Mouse (Mus musculus) bone marrow, adult 2 months (tissue): ENCODE results near the gene Cops2. TPM values are rescaled to one million over a fixed set of nuclear protein-coding genes. Genes with fewer than 3 reads are reported as not detected.

Source experiments
- H3K27ac ChIP-seq: fragments of 200-500 bp; 2 replicates; pipeline ENCODE4 v1.5.1; 2012; ENCODE audit warnings: low read depth, mild to moderate bottlenecking, control low read depth, inconsistent platforms, low read length; ENCODE audit not compliant: control insufficient read depth, poor library complexity, insufficient read depth
- H3K4me1 ChIP-seq: fragments of 200-500 bp; 2 replicates; pipeline ENCODE4 v1.6.1; 2011; ENCODE audit warnings: low read length; ENCODE audit not compliant: control insufficient read depth, insufficient read depth
- H3K4me3 ChIP-seq: fragments of 200-500 bp; replicated peaks from 2 replicates; pipeline ENCODE3; 2011; ENCODE audit warnings: mild to moderate bottlenecking, low read depth, low read length, control low read depth; ENCODE audit not compliant: control insufficient read depth
- CTCF ChIP-seq: fragments of 200-500 bp; IDR thresholded peaks from 2 replicates; pipeline ENCODE4 v1.5.1; 2011; ENCODE audit warnings: low read length, control low read depth; ENCODE audit not compliant: control insufficient read depth, insufficient read depth
- POLR2A ChIP-seq: fragments of 200-500 bp; IDR thresholded peaks from 2 replicates; pipeline ENCODE4 v1.6.1; 2011; ENCODE audit warnings: low read depth, mild to moderate bottlenecking, control low read depth, low read length, borderline replicate concordance; ENCODE audit not compliant: control insufficient read depth
- WGBS: fragments of 180-500 bp; shearing (Covaris S2); methylation state at CpG from one replicate; pipeline ENCODE4 v1.1.7; 2018; 5-methylcytosine and 5-hydroxymethylcytosine counted together
- polyA plus RNA-seq: library from polyadenylated mRNA; stranded (reverse); fragments of >200 nt; gene quantifications from 2 replicates; pipeline ENCODE4 v1.2.4, GENCODE M21; 2011; ENCODE audit warnings: low replicate concordance; ENCODE audit not compliant: missing spikeins, insufficient read depth, insufficient read length

The Cops2 gene
- polyA plus RNA-seq, 1 experiment, result 28.3 TPM

DNA sequence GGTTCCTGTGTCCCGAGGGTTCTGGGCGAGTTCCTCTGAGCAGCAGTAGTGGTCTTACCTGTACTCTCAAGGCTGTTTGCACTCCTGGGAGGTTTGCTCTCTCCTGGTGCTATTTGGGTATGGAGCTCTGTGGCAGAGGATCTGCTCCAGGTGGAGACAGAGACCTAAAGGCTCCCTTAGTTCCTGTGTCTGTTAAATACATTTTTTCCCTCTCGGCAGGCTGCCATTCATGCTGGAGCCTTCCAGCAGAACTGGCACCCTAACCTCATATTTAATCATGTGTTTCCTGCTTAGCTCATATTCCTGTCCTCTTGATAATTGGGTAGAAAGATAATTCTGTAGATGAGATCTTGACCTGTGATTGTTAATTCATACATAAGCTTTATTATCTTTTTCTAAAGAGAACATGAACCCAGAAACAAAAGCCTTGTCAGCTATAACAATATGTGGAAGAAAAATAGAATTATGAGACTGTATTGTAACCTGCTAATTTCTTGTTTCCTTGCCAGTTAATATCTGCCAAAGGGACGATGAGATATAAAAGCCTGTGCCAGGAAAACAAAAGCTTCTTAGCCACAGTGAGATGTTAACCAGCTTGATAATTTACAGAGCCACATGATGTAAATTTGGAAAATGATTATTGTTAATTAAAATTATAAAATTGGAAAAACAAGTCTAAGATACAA is 27.1 kb upstream of the Cops2 start:
- Histone ChIP-seq H3K4me1 (no peaks in the 10 kb centered on the region), H3K4me3 (no peak overlapping the region), H3K27ac (no peak overlapping the region)
- no peak for TF ChIP-seq CTCF
- TF ChIP-seq POLR2A, result no peak
- 69% methylated on average over 4 of the region's 4 CpGs for WGBS

DNA sequence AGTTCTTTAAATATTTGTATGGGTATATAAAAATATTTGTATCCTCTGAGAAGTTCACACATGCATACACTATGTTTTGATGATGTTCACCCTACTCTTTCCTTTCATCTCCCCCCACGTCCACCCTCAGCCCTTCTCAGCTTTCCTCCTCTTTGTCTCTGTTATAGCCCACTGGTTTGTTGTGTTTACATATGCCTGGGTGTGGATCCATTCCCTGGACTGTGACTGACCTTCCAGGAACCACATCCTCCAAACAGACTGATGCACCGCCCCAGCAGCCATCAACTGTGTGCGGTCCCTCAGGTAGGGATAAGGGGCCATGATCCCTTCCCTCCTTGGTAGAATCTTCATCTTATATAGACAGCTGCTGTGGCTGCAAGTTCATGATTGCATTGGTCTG is 11.2 kb upstream of the Cops2 start:
- Histone ChIP-seq H3K27ac (no peak overlapping the region), H3K4me3 (no peak overlapping the region), H3K4me1 (no peaks in the 10 kb centered on the region; the same call in 1 of the 2 replicates)
- TF ChIP-seq CTCF, result no peak
- TF ChIP-seq POLR2A, result no peak
- 86% methylated on average over 3 of the region's 3 CpGs for WGBS

DNA sequence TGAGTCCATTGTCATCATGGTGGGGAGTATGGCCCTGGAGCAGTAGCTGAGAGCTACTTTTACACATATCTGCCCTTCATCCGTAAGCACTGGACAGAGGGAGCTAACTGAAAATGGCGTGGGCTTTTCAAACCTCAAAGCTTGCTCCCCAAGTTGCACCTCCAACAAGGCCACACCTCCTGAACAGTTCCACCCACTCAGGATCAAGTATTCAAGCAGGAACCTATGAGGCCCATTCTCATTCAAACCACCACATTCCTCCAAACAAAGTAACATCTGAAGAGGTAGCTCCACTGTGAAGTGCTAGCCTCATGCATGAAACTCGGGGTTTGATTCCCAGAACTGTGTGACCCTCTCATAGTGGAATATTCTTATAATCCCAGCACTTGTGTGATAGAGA is 9.4 kb upstream of the Cops2 start:
- H3K4me3 ChIP-seq, result no peak overlapping the region
- no peak overlapping the region for H3K27ac ChIP-seq
- TF ChIP-seq CTCF (no peak), POLR2A (no peak)
- no peaks in the 10 kb centered on the region; the same call in 1 of the 2 replicates for H3K4me1 ChIP-seq
- 84% methylated on average over 3 of the region's 3 CpGs for WGBS

DNA sequence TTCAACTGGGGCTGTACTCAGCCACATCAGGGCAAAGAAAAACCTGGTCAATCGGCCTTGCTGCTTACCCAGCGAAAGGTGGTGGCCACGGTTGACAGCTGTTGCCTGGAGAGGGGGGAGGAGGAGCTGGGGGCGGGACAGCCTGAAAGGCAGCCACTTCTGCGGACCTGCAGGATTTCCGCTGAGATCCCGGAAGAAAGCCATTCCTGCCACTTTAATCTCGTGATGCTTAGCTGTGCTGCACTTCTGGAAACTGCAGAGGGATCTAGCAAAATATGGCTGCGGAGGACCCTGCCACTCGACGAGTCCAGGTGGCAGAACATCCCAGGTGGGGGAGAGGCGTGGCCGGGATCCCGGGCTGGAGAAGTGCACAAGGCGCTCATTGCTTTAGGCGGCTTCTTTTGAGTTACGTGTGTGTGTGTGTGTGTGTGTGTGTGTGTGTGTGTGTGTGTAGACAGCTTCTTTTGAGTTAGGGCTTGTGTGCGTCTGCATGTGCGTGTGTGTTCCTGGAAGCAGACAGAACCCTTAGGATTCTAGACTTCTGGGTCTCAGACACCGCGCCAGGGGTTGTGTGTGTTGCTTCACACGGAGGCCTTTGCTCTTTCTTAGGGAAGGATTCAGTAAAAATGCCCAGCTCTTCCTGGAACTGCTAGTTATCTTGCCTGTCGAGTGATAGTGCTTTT is 7.3 kb upstream of the Cops2 start:
- 3% methylated on average over 23 of the region's 23 CpGs for WGBS
- no peak for TF ChIP-seq CTCF
- TF ChIP-seq POLR2A, result no peak
- Histone ChIP-seq H3K4me3 (peak overlapping the region; percentile 83), H3K4me1 (no peaks in the 10 kb centered on the region; the same call in 1 of the 2 replicates), H3K27ac (no peak overlapping the region)

DNA sequence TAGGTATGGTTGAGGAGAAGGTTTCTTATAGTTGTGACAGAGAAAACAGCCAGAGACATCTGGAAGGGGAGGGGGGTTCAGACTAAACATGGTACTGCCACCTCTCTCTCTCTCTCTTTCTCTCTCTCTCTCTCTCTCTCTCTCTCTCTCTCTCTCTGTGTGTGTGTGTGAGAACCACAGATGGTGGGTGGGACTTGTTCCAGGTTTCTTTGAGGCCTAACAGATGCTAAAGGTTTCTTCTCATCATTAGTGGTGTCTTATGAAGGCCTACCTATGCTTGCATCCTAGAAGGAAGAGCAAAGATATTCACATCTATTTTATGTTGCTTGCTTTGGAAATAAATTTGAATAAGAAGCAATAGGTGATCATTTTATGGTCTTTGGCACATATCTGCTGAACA is 6.6 kb upstream of the Cops2 start:
- Histone ChIP-seq H3K27ac (no peak overlapping the region), H3K4me1 (no peaks in the 10 kb centered on the region; the same call in 1 of the 2 replicates), H3K4me3 (no peak overlapping the region)
- no peak for TF ChIP-seq CTCF
- no peak for TF ChIP-seq POLR2A

DNA sequence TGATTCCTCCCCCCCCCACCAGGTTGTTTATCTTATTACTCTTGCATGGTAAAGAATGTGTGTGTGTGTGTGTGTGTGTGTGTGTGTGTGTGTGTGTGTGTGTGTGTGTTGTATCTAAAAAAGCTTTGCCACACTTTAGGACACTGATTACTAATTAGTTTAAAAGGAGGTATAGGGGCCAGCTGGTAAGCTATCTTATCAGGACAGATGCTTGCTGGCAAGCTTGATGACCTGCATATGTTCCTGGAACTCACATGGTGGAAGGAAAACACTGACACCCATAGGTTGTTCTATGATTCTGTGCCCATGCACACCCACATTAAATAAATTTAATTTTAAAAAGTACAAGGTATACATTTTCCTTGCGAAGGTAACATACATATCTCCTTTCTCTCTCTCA is 5.6 kb upstream of the Cops2 start:
- Histone ChIP-seq H3K27ac (no peak overlapping the region), H3K4me3 (no peak overlapping the region), H3K4me1 (no peaks in the 10 kb centered on the region; the same call in 1 of the 2 replicates)
- TF ChIP-seq CTCF (no peak), POLR2A (no peak)
- 78% methylated on average over 1 of the region's 1 CpGs for WGBS

DNA sequence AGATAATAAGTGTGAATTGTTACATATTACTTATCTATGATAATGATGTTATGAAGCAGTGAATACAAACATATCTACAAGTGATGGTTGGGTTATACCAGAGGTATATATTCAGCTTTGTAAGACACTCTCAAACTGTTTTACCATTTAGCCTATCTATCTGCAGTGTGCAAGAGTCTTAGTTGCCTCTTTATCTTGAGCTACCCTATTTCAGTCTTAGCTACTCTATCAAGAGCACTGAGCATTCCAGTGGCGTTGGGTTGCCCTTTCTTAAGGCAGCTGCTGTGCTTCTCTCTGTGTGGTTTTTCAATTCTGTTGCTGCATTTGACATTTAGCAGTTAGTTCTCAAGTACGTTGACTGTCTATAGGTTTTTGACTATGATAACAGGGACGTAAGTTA is 4.9 kb upstream of the Cops2 start:
- Histone ChIP-seq H3K4me1 (no peaks in the 10 kb centered on the region; the same call in 1 of the 2 replicates), H3K27ac (no peak overlapping the region), H3K4me3 (no peak overlapping the region)
- WGBS, result 75% methylated on average over 3 of the region's 3 CpGs
- TF ChIP-seq POLR2A (no peak), CTCF (no peak)

DNA sequence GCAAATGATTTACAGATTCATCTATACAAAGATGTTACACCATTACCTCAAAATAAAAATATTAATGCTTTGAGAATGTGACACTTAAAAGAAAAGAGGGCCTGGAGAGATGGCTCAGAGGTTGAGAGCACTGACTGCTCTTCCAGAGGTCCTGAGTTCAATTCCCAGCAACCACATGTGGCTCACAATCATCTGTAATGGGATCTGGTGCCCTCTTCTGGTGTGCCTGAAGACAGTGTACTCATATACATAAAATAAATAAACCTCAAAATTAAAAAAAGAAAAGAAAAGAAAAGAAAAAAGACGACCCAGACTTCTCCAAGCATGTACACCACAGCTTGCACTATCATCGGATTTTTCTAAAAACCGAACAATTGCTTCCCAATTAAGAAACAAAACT is 1.2 kb downstream of the Cops2 start:
- WGBS, result 34% methylated on average over 3 of the region's 3 CpGs
- Histone ChIP-seq H3K27ac (no peak overlapping the region), H3K4me3 (no peak overlapping the region), H3K4me1 (no peaks in the 10 kb centered on the region; the same call in 1 of the 2 replicates)
- TF ChIP-seq CTCF (no peak), POLR2A (no peak)
